In genomic region chrX:73063512-73064414, GRCm38 (mm10) we compare ENCODE assay signal across 8 mouse cellular contexts. TPM values are rescaled to one million over a fixed set of nuclear protein-coding genes. Genes with fewer than 3 reads are reported as not detected.
DNase-seq lines count a peak whose midpoint lies in the region; ATAC-seq and TF ChIP-seq lines count a peak whose summit lies in the region.
"Had no signal": no experiment of that assay in that cellular context is flagged by ENCODE, and none has a peak within 500 bp of the region (broad histone marks: within the 10 kb centered on the region; RNA-seq: fewer than 3 reads in every experiment).

No protein-coding gene starts in this region.

- H3K9me3 ChIP-seq in embryonic facial prominence, embryonic 13.5 days: no peaks in the 10 kb centered on the region
- H3K9me3 ChIP-seq in intestine, postnatal 0 days (ENCODE audit: control insufficient read depth): no peaks in the 10 kb centered on the region
- H3K9me3 ChIP-seq in midbrain, embryonic 14.5 days (ENCODE audit: control insufficient read depth, low read length): no peaks in the 10 kb centered on the region

- no peak; the same call in 1 of the 2 replicates for ATAC-seq in embryonic facial prominence, embryonic 13.5 days (ENCODE audit: insufficient number of reproducible peaks, insufficient read depth, low FRiP score, low TSS enrichment, low read depth)
- 0 out of 2 replicates have a peak, but pooled peaks have one; percentile 31 for ATAC-seq in intestine, postnatal 0 days
- ATAC-seq in midbrain, embryonic 14.5 days (ENCODE audit: low FRiP score, low TSS enrichment): peak; percentile 77

- no peak for TF ChIP-seq CTCF in intestine, postnatal 0 days (IDR thresholded peaks at IDR 0.05; ENCODE audit: low read depth)

- peak overlapping the region; percentile 31 for H3K4me3 ChIP-seq in embryonic facial prominence, embryonic 13.5 days
- no peak overlapping the region for H3K4me3 ChIP-seq in intestine, postnatal 0 days (ENCODE audit: low read depth, low read length)
- H3K4me3 ChIP-seq in midbrain, embryonic 14.5 days (replicated peaks; ENCODE audit: low read depth, low read length): peak overlapping the region; percentile 37

- H3K4me1 ChIP-seq in embryonic facial prominence, embryonic 13.5 days: no peaks in the 10 kb centered on the region
- no peaks in the 10 kb centered on the region for H3K4me1 ChIP-seq in intestine, postnatal 0 days (replicated peaks; ENCODE audit: control insufficient read depth, insufficient read depth, low read length)
- H3K4me1 ChIP-seq in midbrain, embryonic 14.5 days (ENCODE audit: control insufficient read depth, insufficient read depth, low read length): no peaks in the 10 kb centered on the region

- no peak overlapping the region for H3K27ac ChIP-seq in embryonic facial prominence, embryonic 13.5 days
- no peak overlapping the region for H3K27ac ChIP-seq in intestine, postnatal 0 days (ENCODE audit: low read depth, low read length)
- H3K27ac ChIP-seq in midbrain, embryonic 14.5 days (replicated peaks; ENCODE audit: low read depth, low read length): no peak overlapping the region; the same call in 1 of the 2 replicates
- H3K27ac ChIP-seq: macrophage had no signal

- H3K27me3 ChIP-seq in embryonic facial prominence, embryonic 13.5 days: peaks cover 18% of the 10 kb centered on the region; the same call in 1 of the 2 replicates
- no peaks in the 10 kb centered on the region for H3K27me3 ChIP-seq in intestine, postnatal 0 days (replicated peaks; ENCODE audit: control insufficient read depth, insufficient read depth, low read length)
- no peaks in the 10 kb centered on the region for H3K27me3 ChIP-seq in midbrain, embryonic 14.5 days (ENCODE audit: control insufficient read depth, insufficient read depth, low read length)

- H3K36me3 ChIP-seq in embryonic facial prominence, embryonic 13.5 days: no peaks in the 10 kb centered on the region
- H3K36me3 ChIP-seq in intestine, postnatal 0 days (ENCODE audit: control insufficient read depth, insufficient read depth): no peaks in the 10 kb centered on the region
- H3K36me3 ChIP-seq in midbrain, embryonic 14.5 days (ENCODE audit: control insufficient read depth, insufficient read depth, low read length): no peaks in the 10 kb centered on the region

- H3K4me2 ChIP-seq in embryonic facial prominence, embryonic 13.5 days: peak overlapping the region; percentile 56
- H3K4me2 ChIP-seq in intestine, postnatal 0 days (replicated peaks; ENCODE audit: low read depth): peak overlapping the region; percentile 27; the same call in 1 of the 2 replicates
- peak overlapping the region; percentile 55 for H3K4me2 ChIP-seq in midbrain, embryonic 14.5 days (ENCODE audit: low read length)

- peak overlapping the region; percentile 55; the same call in 1 of the 2 replicates for H3K9ac ChIP-seq in embryonic facial prominence, embryonic 13.5 days
- no peak overlapping the region for H3K9ac ChIP-seq in intestine, postnatal 0 days (ENCODE audit: low read depth, low read length)
- H3K9ac ChIP-seq in midbrain, embryonic 14.5 days (replicated peaks; ENCODE audit: low read length): peak overlapping the region; percentile 57; the same call in 1 of the 2 replicates

- DNase-seq in lung, postnatal 10 days: peak; percentile 21
- no peak for DNase-seq in lung, postnatal 14 days
- peak; percentile 71 for DNase-seq in midbrain, embryonic 14.5 days
- DNase-seq in Muller cell, postnatal 12 days (ENCODE audit: inconsistent ontology term): no peak
- no peak for DNase-seq in thymus, postnatal 36 days

- WGBS in embryonic facial prominence, embryonic 13.5 days: 36% methylated on average over 24 of the region's 24 CpGs
- WGBS in intestine, postnatal 0 days: 41% methylated on average over 24 of the region's 24 CpGs
- WGBS in midbrain, embryonic 14.5 days: 43% methylated on average over 24 of the region's 24 CpGs

RNA-seq across cellular contexts. Expression of gene Pnma3, which starts 0.8 kb away (rescaled TPM):
- 0.07 and 0.19 TPM in 2 replicates for polyA plus RNA-seq in embryonic facial prominence, embryonic 13.5 days (2015; fragmentation: Nextera tagmentation; extraction: Ambion mirVana)
- polyA plus RNA-seq in intestine, postnatal 0 days (2015; fragmentation: Nextera tagmentation; extraction: Ambion mirVana): 0.04 TPM in 1 of 2 replicates, not detected in the other
- 1.8 and 2.1 TPM in 2 replicates for polyA plus RNA-seq in midbrain, embryonic 14.5 days (2014; fragmentation: Nextera tagmentation; extraction: Ambion mirVana)
- polyA plus RNA-seq: macrophage had no signal

RNA-seq across cellular contexts. Expression of gene Xlr4a, which starts 18.5 kb away (rescaled TPM):
- polyA plus RNA-seq in embryonic facial prominence, embryonic 13.5 days (2015; fragmentation: Nextera tagmentation; extraction: Ambion mirVana): 0.60 and 0.62 TPM in 2 replicates
- 1.9 and 4.1 TPM in 2 replicates for polyA plus RNA-seq in intestine, postnatal 0 days (2015; fragmentation: Nextera tagmentation; extraction: Ambion mirVana)
- polyA plus RNA-seq in midbrain, embryonic 14.5 days (2014; fragmentation: Nextera tagmentation; extraction: Ambion mirVana): 0.62 TPM in 1 of 2 replicates, not detected in the other

RNA-seq across cellular contexts. Expression of gene Pnma5, which starts 26.9 kb away (rescaled TPM):
- polyA plus RNA-seq in embryonic facial prominence, embryonic 13.5 days (2015; fragmentation: Nextera tagmentation; extraction: Ambion mirVana): 0.17 TPM in 1 of 2 replicates, not detected in the other
- not detected in 2 replicates for polyA plus RNA-seq in intestine, postnatal 0 days (2015; fragmentation: Nextera tagmentation; extraction: Ambion mirVana)
- not detected in 2 replicates for polyA plus RNA-seq in midbrain, embryonic 14.5 days (2014; fragmentation: Nextera tagmentation; extraction: Ambion mirVana)
- polyA plus RNA-seq: macrophage had no signal

RNA-seq across cellular contexts. Expression of gene Xlr3a, which starts 33.1 kb away (rescaled TPM):
- polyA plus RNA-seq in embryonic facial prominence, embryonic 13.5 days (2015; fragmentation: Nextera tagmentation; extraction: Ambion mirVana): 1.5 and 2.7 TPM in 2 replicates
- 2.8 and 6.3 TPM in 2 replicates for polyA plus RNA-seq in intestine, postnatal 0 days (2015; fragmentation: Nextera tagmentation; extraction: Ambion mirVana)
- 2.9 and 4.7 TPM in 2 replicates for polyA plus RNA-seq in midbrain, embryonic 14.5 days (2014; fragmentation: Nextera tagmentation; extraction: Ambion mirVana)
- polyA plus RNA-seq: macrophage had no signal

RNA-seq across cellular contexts. Expression of gene Gm14685, which starts 53.1 kb away (rescaled TPM):
- 0.08 and 0.14 TPM in 2 replicates for polyA plus RNA-seq in embryonic facial prominence, embryonic 13.5 days (2015; fragmentation: Nextera tagmentation; extraction: Ambion mirVana)
- polyA plus RNA-seq in intestine, postnatal 0 days (2015; fragmentation: Nextera tagmentation; extraction: Ambion mirVana): 1.8 and 2.4 TPM in 2 replicates
- polyA plus RNA-seq in midbrain, embryonic 14.5 days (2014; fragmentation: Nextera tagmentation; extraction: Ambion mirVana): 0.61 and 1.5 TPM in 2 replicates
- polyA plus RNA-seq: macrophage had no signal

Comparison
In these comparisons a context has a peak if more than half of its experiments do, and no peak if none do; other contexts are left out.
1. DNase-seq: peak in lung, postnatal 10 days (single experiment) and midbrain, embryonic 14.5 days (single experiment); none in lung, postnatal 14 days (single experiment), Muller cell, postnatal 12 days (single experiment) and thymus, postnatal 36 days (0 of 2).
2. Peak in every context shown above with its lines, with median percentiles within 50 percentile points of each other: H3K4me2 ChIP-seq.